In the genomic region with DNA sequence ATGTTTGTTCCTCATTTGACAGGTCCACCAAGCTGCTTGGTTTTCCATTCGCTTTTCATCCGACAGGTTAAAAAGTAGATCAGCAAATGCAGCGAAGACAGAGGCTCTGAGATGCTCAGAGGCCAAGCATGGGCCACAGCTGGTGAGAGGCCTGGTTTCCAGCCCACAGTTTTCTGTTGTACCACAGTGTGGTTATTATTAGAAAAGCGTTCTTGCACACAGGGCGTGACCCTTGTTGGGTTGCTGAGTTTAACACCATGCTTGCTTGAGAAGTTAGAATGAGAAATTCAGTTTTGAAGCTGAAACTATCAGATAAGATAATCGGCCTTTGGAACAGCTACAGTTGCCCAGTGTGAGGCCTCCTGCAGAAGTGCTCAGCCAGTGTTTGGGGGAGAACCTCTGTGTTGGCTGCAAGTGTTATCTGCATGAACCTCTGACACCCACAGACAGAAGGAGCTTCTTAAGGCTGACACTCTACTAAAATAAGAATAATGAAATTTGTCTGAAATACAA, we compare ENCODE assay signal across 1 mouse cellular context.
TF ChIP-seq lines count a peak whose summit lies in the region.

No protein-coding gene starts in this region.

TF ChIP-seq in CH12.LX, 34 proteins besides CTCF, POLR2A, EP300 and RAD21 (continued from another document):
- TF ChIP-seq MYC (IDR thresholded peaks at IDR 0.05; ENCODE audit: low read depth, low read length) (peak; percentile 90; the same call in 1 of the 2 replicates), ZC3H11A (IDR thresholded peaks at IDR 0.05; ENCODE audit: low read depth, low read length) (no peak), KAT2A (IDR thresholded peaks at IDR 0.05; ENCODE audit: insufficient replicate concordance, low read length) (no peak), NELFE (IDR thresholded peaks at IDR 0.05; ENCODE audit: low read depth, low read length) (no peak), SMC3 (IDR thresholded peaks at IDR 0.05; ENCODE audit: low read depth, low read length) (peak; percentile 45), HCFC1 (IDR thresholded peaks at IDR 0.05; ENCODE audit: low read depth, low read length) (no peak; the same call in none of the 2 replicates), ELF1 (IDR thresholded peaks at IDR 0.05; ENCODE audit: low read depth, low read length) (0 out of 2 replicates have a peak, but pooled peaks have one; percentile 49), CHD1 (IDR thresholded peaks at IDR 0.05; ENCODE audit: low read depth, low read length) (peak; percentile 33; the same call in 1 of the 2 replicates), UBTF (IDR thresholded peaks at IDR 0.05; ENCODE audit: low read depth, low read length) (peak; percentile 63; the same call in 1 of the 2 replicates), SIN3A (IDR thresholded peaks at IDR 0.05; ENCODE audit: low read length) (peak; percentile 99), ZMIZ1 (IDR thresholded peaks at IDR 0.05; ENCODE audit: low read depth, low read length) (no peak), ZKSCAN1 (IDR thresholded peaks at IDR 0.05; ENCODE audit: borderline replicate concordance, low read depth, low read length) (no peak), RCOR1 (conservative IDR thresholded peaks at IDR 0.05; ENCODE audit: low read depth, low read length) (peak; percentile 95), NRF1 (IDR thresholded peaks at IDR 0.05; ENCODE audit: low read depth, low read length) (peak; percentile 32; the same call in 1 of the 2 replicates), PAX5 (IDR thresholded peaks at IDR 0.05; ENCODE audit: low read length) (no peak), JUN (IDR thresholded peaks at IDR 0.05; ENCODE audit: insufficient read depth, low read depth, low read length) (peak; percentile 43; the same call in 1 of the 2 replicates), MXI1 (IDR thresholded peaks at IDR 0.05; ENCODE audit: low read depth, low read length) (peak; percentile 97), ETS1 (conservative IDR thresholded peaks at IDR 0.05; ENCODE audit: low read depth, low read length) (peak; percentile 98), GABPA (IDR thresholded peaks at IDR 0.05; ENCODE audit: insufficient replicate concordance, low read depth, low read length) (no peak), IRF4 (IDR thresholded peaks at IDR 0.05; ENCODE audit: low read depth, low read length) (peak; percentile 91), USF1 (IDR thresholded peaks at IDR 0.05; ENCODE audit: low read depth, low read length) (no peak), CHD2 (IDR thresholded peaks at IDR 0.05; ENCODE audit: low read length) (peak; percentile 74), MEF2A (IDR thresholded peaks at IDR 0.05; ENCODE audit: borderline replicate concordance, low read depth, low read length) (peak; percentile 99), MAZ (IDR thresholded peaks at IDR 0.05; ENCODE audit: low read depth, low read length) (peak; percentile 85)
